Mouse (Mus musculus): ENCODE measurements at regions not wholly inside any gene's neighbourhood (a gene's known extent, or its start where the extent isn't known, plus 50 kb on each side); places are given as distances from the start of the nearest gene placed in this dataset.

- DNase-seq, result no peak
Observed at GRCm38 (mm10) chr12:107050891-107051635, 437.4 kb upstream of the 3110018I06Rik start.

DNA sequence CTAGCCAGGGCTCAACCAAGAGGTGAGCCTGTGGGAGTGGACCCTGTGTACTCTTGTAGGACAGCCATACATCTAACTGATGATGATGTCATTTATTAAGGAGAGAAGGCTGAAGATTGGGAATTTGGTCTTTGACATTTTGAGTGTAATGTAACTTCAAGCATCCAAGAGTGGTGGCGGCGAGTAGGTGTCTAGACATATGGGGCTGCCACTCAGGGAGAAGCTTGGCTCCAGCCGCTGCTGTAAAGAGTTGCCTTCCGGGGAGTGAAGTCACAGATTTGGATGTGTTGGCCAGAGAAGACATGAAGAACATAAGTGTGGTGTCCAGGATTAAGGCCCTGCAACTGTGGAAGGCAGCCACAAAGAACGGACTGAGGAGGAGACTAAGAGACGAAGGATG is 436.3 kb upstream of the 3110018I06Rik start:
- DNase-seq, result no peak

GRCm38 (mm10) chr12:107056553-107056952 is 431.9 kb upstream of the 3110018I06Rik start:
- DNase-seq, result no peak

GRCm38 (mm10) chr12:107060514-107060913 is 427.9 kb upstream of the 3110018I06Rik start:
- DNase-seq, result no peak

GRCm38 (mm10) chr12:107067346-107067745 is 421.1 kb upstream of the 3110018I06Rik start:
- no peak for DNase-seq

DNA sequence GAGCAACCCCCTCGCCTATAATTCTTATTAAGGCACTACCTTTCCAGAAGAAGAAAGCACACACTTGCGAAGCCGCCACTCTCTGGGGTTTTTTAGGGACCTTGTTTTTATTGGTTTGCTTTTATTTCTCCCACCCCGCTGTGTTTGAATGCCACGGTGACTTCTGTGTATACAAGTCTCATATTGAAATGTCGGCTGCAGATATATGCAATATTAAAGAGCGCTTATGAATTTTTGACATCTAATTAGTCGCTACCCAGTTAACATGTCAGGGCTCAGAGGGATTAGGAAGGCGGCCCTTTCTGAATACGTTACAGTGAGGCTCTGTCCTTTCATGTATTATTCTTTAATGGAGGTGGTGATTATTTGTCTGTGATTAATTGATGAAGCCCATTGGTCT is 405.9 kb upstream of the 3110018I06Rik start:
- no peak for DNase-seq

DNA sequence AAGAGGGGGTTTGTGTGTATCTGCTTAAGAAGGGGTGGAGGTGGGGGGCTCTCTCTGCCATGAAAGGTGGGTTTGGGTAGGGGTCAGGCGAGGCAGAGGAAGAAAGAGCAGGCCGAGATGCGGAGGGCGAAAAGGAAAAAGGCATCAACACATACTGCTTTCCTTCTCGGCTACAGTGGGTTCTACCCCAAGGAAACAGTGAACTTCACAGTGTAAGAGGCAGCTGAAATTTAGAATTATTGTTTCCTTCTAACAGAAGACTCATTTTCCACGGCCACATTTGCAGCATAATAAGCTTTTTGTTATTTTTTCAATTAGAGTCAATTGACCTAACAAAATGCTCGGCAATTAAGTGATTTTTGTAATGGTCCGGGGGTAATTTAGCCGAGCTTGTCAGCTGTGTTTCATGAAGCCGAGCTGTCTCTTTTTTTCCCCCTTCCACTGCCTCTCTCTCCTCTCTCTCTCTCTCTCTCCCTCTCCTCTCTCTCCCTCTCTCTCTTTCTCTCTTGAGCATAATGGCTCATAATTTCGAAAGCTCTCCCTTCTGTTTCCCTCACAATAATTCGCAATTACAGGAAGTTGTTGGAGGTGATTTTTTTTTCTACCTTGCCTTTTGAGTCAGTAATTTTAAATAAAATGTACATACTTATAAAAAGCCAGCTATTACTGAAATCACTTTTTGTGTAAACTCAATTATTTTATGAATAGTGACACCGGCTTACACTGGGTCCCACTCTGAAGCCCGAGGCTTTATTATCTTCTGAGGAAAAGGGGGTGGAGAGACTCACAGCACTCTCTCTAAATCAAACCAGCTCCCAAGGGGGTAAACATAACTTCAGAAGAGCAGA is 403.1 kb upstream of the 3110018I06Rik start:
- DNase-seq, result no peak

- DNase-seq, result no peak
Observed at GRCm38 (mm10) chr12:107085906-107086655, 402.4 kb upstream of the 3110018I06Rik start.

- DNase-seq, result no peak
Observed at GRCm38 (mm10) chr12:107092151-107092550, 396.3 kb upstream of the 3110018I06Rik start.

GRCm38 (mm10) chr12:107093326-107093725 is 395.1 kb upstream of the 3110018I06Rik start:
- DNase-seq, result no peak

DNA sequence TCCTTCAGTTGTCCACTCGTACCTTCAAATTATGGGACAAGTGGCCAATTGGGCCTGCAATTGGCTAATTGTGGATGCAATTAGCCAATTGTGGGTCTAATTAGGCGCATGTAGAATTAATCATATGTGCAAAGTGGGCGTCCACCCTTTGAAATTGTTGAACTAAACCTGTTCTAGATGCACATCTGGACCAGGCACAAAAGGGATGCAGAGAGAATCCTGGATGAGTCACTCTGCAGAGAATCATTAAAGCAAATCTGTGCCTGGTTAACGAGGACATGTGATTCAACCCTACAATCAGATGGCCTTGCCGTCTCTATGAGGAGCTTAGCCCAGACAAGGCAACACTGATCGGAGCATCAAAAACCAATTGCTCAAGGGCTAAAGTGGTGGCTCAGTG is 393.0 kb upstream of the 3110018I06Rik start:
- DNase-seq, result no peak

DNA sequence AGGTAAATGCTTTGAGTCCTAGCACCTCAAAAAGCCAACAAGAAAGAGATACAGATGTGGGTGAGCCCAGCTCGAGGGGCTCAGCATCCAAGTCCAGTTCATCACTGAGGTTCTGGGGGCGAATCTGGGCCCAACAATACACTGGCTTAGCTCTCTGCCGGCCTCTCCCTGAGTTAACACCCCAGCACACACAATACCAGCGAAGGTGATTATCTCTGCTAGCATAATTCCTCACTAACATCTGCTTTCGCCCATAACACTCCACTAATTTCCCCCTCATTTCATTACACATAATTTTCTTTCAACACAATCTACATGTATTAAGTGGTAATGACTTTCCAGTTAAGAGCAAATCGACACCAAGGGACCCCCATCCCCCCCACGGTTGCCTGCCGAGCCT is 383.9 kb upstream of the 3110018I06Rik start:
- no peak for DNase-seq

DNA sequence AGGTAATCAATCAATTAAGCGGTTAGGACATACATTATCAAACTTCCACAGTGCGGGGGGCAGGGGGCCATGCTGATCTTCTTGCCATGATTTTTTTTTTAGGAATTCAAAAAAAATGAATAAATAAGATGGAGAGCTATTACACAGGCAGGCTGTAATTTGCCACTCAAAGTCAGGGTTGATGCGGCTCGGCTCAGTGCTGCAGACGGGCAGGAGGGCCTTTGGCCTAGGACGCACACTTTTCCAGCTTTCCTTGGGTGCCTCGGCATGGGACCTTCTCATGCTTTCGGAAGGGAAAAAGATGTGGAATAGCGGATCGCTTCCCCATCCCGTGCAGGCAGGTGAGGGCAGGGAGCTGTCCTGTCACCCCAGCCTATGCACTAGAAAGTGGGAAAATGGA is 383.4 kb upstream of the 3110018I06Rik start:
- DNase-seq, result no peak

- no peak for DNase-seq
Observed at GRCm38 (mm10) chr12:107111908-107112770, 376.3 kb upstream of the 3110018I06Rik start.

GRCm38 (mm10) chr12:107118364-107118763 is 370.1 kb upstream of the 3110018I06Rik start:
- no peak for DNase-seq

DNA sequence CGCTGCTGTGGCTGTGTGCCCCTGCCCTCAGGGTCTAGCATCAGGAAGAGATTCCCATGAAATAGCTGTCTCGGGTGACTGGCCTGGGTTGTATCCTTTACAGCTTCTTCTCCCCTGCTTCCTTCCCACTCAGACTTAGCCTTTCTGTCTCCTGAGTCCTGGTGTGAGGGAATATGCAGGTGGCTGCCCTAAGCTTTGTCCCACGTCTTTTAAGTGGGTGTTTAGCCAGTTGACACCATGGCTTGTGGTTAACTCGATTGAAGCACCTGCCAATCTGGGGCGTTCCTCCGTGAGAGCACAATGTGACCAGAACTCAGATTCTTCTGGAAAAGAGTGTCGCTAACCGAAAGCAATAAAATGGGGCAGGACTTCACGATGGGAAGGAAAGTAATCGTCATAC is 369.4 kb upstream of the 3110018I06Rik start:
- no peak for DNase-seq

GRCm38 (mm10) chr12:107120486-107121186 is 367.8 kb upstream of the 3110018I06Rik start:
- DNase-seq, result no peak

DNA sequence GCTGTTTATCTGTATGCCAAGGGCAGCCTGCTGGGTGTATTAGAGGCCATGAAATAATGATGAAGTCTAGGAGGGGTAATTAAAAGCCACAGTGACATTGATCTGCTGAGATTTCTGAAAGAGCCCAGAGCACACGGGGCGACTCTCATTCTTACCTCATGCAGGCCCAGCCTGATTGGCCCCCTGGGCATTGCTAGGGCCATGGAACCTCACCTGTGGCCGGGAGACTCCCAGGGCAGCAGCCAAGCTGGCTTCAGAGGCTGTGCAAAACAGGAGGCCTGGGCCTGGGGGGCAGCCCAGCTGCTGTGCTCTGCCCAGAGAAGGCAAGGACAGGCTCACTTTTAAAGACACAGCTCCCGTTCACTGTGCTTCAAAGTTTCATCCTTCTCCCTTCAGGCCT is 366.4 kb upstream of the 3110018I06Rik start:
- DNase-seq, result no peak

DNA sequence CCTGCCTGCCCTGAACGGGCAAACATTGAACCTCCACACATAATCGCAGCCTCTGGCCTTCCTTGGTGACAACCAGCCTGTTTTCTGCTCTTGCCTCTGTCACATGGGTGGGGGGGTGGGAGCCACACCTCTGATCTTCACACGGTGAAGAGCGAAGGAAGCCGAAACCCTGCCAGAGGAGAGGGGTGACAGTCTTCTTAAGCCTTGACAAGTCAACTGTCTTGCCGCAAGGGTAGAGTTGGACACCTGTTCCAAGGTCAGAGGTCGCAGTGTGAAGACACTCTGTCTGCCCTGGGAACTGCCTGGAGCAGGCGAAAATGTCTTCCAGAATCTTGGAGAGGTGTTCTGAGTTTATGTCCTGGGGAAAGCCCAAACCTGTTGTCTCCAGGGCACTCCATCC is 364.8 kb upstream of the 3110018I06Rik start:
- no peak for DNase-seq

- no peak for DNase-seq
Observed at GRCm38 (mm10) chr12:107124263-107124885, 364.1 kb upstream of the 3110018I06Rik start.

GRCm38 (mm10) chr12:107125201-107125600 is 363.2 kb upstream of the 3110018I06Rik start:
- DNase-seq, result no peak
